Mouse (Mus musculus) midbrain, embryonic 13.5 days (tissue): ENCODE measurements around the gene Il13ra1. TPM values are rescaled to one million over a fixed set of nuclear protein-coding genes. Genes with fewer than 3 reads are reported as not detected.

ENCODE experiments used
- ATAC-seq: fragments of 200-750 bp; cut with Nextera tagmentation; 2 replicates; pipeline ENCODE4 v1.8.0; 2017; ENCODE audit warnings: mild to moderate bottlenecking, moderate TSS enrichment, moderate library complexity
- H3K27ac ChIP-seq: fragments of 300-500 bp; sonication (generic); 2 replicates; pipeline ENCODE4 v1.5.1; 2015; ENCODE audit warnings: inconsistent platforms, mild to moderate bottlenecking, moderate library complexity
- H3K27me3 ChIP-seq: fragments of 300-500 bp; sonication (generic); 2 replicates; pipeline ENCODE4 v1.6.1; 2015; ENCODE audit warnings: mild to moderate bottlenecking, inconsistent platforms
- H3K36me3 ChIP-seq: fragments of 300-500 bp; sonication (generic); 2 replicates; pipeline ENCODE4 v1.6.1; 2015; ENCODE audit warnings: mild to moderate bottlenecking, inconsistent platforms
- H3K4me1 ChIP-seq: fragments of 300-500 bp; sonication (generic); replicated peaks from 2 replicates; pipeline ENCODE4 v1.6.1; 2015; ENCODE audit warnings: inconsistent platforms
- H3K4me2 ChIP-seq: fragments of 300-500 bp; sonication (generic); replicated peaks from 2 replicates; pipeline ENCODE4 v1.6.1; 2015; ENCODE audit warnings: moderate library complexity, mild to moderate bottlenecking, inconsistent platforms
- H3K4me3 ChIP-seq: fragments of 300-500 bp; sonication (generic); replicated peaks from 2 replicates; pipeline ENCODE4 v1.5.1; 2015; ENCODE audit warnings: mild to moderate bottlenecking, inconsistent platforms
- H3K9ac ChIP-seq: fragments of 300-500 bp; sonication (generic); replicated peaks from 2 replicates; pipeline ENCODE4 v1.6.1; 2015; ENCODE audit warnings: mild to moderate bottlenecking, inconsistent platforms
- H3K9me3 ChIP-seq: fragments of 300-500 bp; sonication (generic); 2 replicates; pipeline ENCODE4 v1.6.1; 2016; ENCODE audit warnings: mild to moderate bottlenecking, inconsistent platforms
- WGBS: fragments of 180-500 bp; shearing (Covaris S2); methylation state at CpG from one replicate; pipeline ENCODE4 v1.1.7; 2015; 5-methylcytosine and 5-hydroxymethylcytosine counted together
- polyA plus RNA-seq: library from polyadenylated mRNA; unstranded; fragments of >200 nt; fragmentation: Nextera tagmentation; extraction: Ambion mirVana; gene quantifications from 2 replicates; pipeline ENCODE4 v1.2.1, GENCODE M21; 2015

Gene Il13ra1
- 3.9 and 4.7 TPM in 2 replicates for polyA plus RNA-seq

DNA sequence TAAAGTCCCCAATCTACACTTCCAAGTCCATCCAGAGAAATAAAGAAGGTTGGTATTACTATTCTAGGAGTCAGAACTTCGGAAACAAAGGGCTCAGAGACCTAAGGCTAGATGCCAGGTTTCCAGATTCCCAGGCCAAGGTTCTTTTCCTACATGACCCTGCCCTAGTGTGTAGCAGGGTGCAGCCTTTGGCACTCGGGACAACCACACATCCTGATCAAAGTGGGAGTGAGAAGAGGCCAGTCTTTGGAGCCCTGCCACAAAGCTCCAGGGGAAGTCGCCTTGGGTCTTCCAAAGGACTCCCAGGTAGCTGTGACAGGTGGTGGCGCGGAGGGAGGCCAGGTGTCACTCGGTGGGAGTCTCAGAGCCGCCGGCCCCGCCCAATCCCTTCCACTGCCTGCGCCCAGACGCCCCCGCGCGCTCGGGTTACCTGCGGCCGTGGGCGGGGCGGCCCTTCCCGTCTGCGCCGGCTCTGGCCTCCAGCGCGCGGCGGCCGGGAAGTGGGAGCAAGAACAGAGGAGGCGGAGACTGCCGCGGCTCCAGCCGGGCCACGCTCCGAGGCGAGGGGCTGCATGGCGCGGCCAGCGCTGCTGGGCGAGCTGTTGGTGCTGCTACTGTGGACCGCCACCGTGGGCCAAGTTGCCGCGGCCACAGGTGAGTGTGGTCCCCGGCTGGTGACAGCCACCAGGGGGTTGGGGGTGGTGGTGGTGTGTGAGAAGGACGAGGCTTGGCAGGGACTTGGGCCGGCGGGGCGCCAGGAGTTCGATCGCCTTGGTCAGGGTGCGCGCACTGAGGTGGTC, at the start of gene Il13ra1:
TSS of gene Il13ra1 (plus strand) at position 489 of the 800 bp plus-strand sequence.
- peak within 1 kb of the TSS; percentile 49 for H3K4me3 ChIP-seq
- peak; percentile 88 for ATAC-seq
- H3K4me1 ChIP-seq, result no peaks in the 10 kb centered on the region
- H3K4me2 ChIP-seq, result peak within 1 kb of the TSS; percentile 80
- 32% methylated on average over 50 of the region's 51 CpGs for WGBS
- no peaks in the 10 kb centered on the region for H3K9me3 ChIP-seq
- no peak within 1 kb of the TSS for H3K27ac ChIP-seq
- H3K36me3 ChIP-seq, result no peaks in the 10 kb centered on the region
- 0 out of 2 replicates have a peak, but pooled peaks cover 7% of the 10 kb centered on the region for H3K27me3 ChIP-seq
- H3K9ac ChIP-seq, result peak within 1 kb of the TSS; percentile 59

GRCm38 (mm10) chrX:36073997-36074396, 37.9 kb upstream of the Il13ra1 start:
- Histone ChIP-seq H3K36me3 (no peaks in the 10 kb centered on the region), H3K4me3 (no peak overlapping the region), H3K27ac (no peak overlapping the region), H3K9me3 (no peaks in the 10 kb centered on the region), H3K27me3 (no peaks in the 10 kb centered on the region), H3K4me2 (no peak overlapping the region), H3K9ac (no peak overlapping the region), H3K4me1 (no peaks in the 10 kb centered on the region)
- WGBS, result 42% methylated on average over 2 of the region's 2 CpGs
- ATAC-seq, result peak; percentile 69

DNA sequence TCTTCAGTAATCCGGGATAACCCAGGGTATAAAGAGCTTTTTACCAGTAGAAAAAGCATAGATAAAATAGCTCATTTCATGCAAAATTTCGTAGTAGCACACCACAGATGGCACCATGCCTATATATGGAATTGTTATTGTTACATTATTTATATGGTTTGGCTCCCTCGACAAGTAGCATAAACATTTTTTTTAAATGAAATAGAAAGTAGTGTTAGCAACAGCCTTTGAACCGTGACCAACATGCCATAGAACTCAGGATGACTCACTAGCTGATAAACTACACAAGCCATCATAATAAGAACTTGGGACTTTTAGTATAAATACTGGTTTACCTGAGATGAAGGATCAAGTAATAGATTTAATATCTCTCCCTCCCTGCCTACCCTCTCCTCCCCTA, 34.7 kb upstream of the Il13ra1 start:
- H3K4me1 ChIP-seq, result no peaks in the 10 kb centered on the region
- no peaks in the 10 kb centered on the region for H3K9me3 ChIP-seq
- H3K4me3 ChIP-seq, result no peak overlapping the region
- no peak overlapping the region for H3K9ac ChIP-seq
- no peak overlapping the region for H3K27ac ChIP-seq
- H3K27me3 ChIP-seq, result no peaks in the 10 kb centered on the region
- no peak overlapping the region for H3K4me2 ChIP-seq
- no peaks in the 10 kb centered on the region for H3K36me3 ChIP-seq
- no peak for ATAC-seq
- WGBS, result 75% methylated on average over 4 of the region's 4 CpGs

- Histone ChIP-seq H3K4me2 (no peak overlapping the region), H3K4me3 (no peak overlapping the region), H3K9ac (no peak overlapping the region), H3K9me3 (no peaks in the 10 kb centered on the region), H3K4me1 (no peaks in the 10 kb centered on the region), H3K27me3 (no peaks in the 10 kb centered on the region), H3K27ac (no peak overlapping the region), H3K36me3 (no peaks in the 10 kb centered on the region)
- WGBS, result 78% methylated on average over 1 of the region's 1 CpGs
- no peak for ATAC-seq
Observed at GRCm38 (mm10) chrX:36082917-36083316, 29.0 kb upstream of the Il13ra1 start.

DNA sequence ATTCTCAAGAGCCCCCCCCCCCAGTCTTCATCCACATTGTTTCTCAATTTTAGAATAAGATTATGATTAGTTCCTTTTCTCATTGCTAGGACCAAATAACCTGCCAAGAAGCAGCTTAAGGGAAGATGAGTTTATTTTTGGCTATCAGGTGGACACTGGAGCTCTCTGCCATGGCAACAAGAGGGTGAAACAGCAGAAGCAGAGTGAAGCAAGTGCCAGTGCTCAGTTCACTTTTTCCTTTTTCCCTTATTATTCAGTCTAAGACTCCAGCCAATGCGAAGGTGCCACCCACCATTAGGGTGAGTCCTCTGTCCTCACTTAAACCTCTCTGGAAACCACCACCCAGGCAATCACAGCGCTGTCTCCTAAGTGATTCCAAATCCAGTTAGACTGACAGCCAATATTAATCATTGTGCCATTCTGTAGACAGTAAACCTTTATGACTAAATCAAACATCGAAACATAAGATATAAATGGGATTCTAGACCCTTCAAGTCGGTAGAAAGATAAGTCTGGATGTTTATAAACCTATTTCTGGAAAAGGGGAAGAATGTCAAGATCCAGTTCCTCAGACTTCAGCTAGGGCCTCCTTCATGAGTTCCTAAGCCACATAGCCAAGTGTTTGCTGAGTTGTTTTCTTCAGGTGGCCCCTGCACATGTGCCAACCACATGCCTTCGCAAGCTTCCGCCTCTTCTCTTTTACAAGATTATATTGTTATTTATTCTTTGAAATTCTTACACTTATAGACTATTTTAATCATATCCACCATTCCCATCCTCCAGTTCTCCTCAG, 23.2 kb upstream of the Il13ra1 start:
- no peak for ATAC-seq
- Histone ChIP-seq H3K9ac (no peak overlapping the region), H3K36me3 (no peaks in the 10 kb centered on the region), H3K27me3 (no peaks in the 10 kb centered on the region), H3K4me2 (no peak overlapping the region), H3K9me3 (no peaks in the 10 kb centered on the region), H3K4me1 (no peaks in the 10 kb centered on the region), H3K27ac (no peak overlapping the region), H3K4me3 (no peak overlapping the region)
- 87% methylated on average over 6 of the region's 6 CpGs for WGBS

GRCm38 (mm10) chrX:36100883-36101282, 11.0 kb upstream of the Il13ra1 start:
- Histone ChIP-seq H3K36me3 (no peaks in the 10 kb centered on the region), H3K9ac (no peak overlapping the region), H3K4me2 (no peak overlapping the region), H3K27ac (no peak overlapping the region), H3K4me1 (no peaks in the 10 kb centered on the region), H3K9me3 (no peaks in the 10 kb centered on the region), H3K27me3 (no peaks in the 10 kb centered on the region), H3K4me3 (no peak overlapping the region)
- ATAC-seq, result no peak
- WGBS, result 91% methylated on average over 1 of the region's 1 CpGs

DNA sequence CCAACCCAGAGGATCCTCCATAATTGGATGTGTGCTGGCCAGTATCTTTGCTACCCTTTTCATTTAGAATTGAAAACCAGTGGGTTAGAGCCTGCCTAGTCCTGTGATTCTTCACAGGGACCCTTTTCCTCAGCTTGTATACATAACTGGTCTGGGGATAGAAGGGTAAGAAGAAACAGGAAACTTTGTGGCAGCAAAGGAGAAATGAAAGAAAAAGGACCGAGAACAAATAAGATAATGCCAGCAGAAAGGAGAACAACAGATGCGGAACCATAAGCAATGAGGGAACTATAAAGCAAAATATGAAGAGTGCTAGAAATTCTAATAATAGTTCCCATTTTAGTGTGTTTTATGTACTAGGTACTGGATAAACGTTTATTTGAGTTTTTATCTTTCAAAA, 10.6 kb upstream of the Il13ra1 start:
- Histone ChIP-seq H3K36me3 (no peaks in the 10 kb centered on the region), H3K9me3 (no peaks in the 10 kb centered on the region), H3K27ac (no peak overlapping the region), H3K27me3 (no peaks in the 10 kb centered on the region), H3K4me3 (no peak overlapping the region), H3K4me2 (no peak overlapping the region), H3K4me1 (no peaks in the 10 kb centered on the region), H3K9ac (no peak overlapping the region)
- no peak for ATAC-seq
- 77% methylated on average over 3 of the region's 3 CpGs for WGBS

GRCm38 (mm10) chrX:36108601-36109000, 3.3 kb upstream of the Il13ra1 start:
- Histone ChIP-seq H3K27me3 (0 out of 2 replicates have a peak, but pooled peaks cover 7% of the 10 kb centered on the region), H3K27ac (no peak overlapping the region), H3K36me3 (no peaks in the 10 kb centered on the region), H3K4me3 (no peak overlapping the region), H3K9ac (no peak overlapping the region), H3K4me2 (no peak overlapping the region), H3K9me3 (no peaks in the 10 kb centered on the region), H3K4me1 (no peaks in the 10 kb centered on the region)
- ATAC-seq, result no peak
- 54% methylated on average over 3 of the region's 3 CpGs for WGBS

GRCm38 (mm10) chrX:36112422-36112750, 476 bp downstream of the Il13ra1 start:
- peak overlapping the region; percentile 49 for H3K4me3 ChIP-seq
- peak overlapping the region; percentile 59 for H3K9ac ChIP-seq
- H3K4me1 ChIP-seq, result no peaks in the 10 kb centered on the region
- H3K27ac ChIP-seq, result no peak overlapping the region
- H3K27me3 ChIP-seq, result 0 out of 2 replicates have a peak, but pooled peaks cover 7% of the 10 kb centered on the region
- peak overlapping the region; percentile 80 for H3K4me2 ChIP-seq
- H3K9me3 ChIP-seq, result no peaks in the 10 kb centered on the region
- ATAC-seq, result no peak; the same call in 1 of the 2 replicates
- H3K36me3 ChIP-seq, result no peaks in the 10 kb centered on the region
- 17% methylated on average over 9 of the region's 9 CpGs for WGBS

DNA sequence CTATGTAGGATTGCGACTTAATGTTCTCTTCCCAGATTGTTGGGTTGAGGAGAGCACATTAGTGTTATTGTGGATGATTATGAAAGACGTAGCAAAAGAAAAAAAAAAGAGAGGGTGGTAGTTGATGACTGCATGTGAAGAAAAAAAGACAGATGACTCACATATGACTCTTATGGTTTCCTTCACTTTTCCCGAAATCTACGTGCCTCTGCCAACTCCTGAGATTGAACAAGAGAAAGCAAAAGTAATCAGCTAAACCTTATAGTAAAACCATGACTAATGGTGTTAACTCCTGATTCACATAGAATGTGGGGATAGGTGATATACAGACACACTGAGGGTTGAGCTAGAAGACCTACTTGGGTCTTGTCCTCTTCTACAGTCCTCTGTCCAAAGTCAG, 3.3 kb downstream of the Il13ra1 start:
- Histone ChIP-seq H3K4me3 (no peak overlapping the region), H3K27me3 (0 out of 2 replicates have a peak, but pooled peaks cover 7% of the 10 kb centered on the region), H3K27ac (no peak overlapping the region), H3K9ac (no peak overlapping the region), H3K9me3 (no peaks in the 10 kb centered on the region), H3K4me1 (no peaks in the 10 kb centered on the region), H3K36me3 (no peaks in the 10 kb centered on the region), H3K4me2 (no peak overlapping the region)
- 83% methylated on average over 4 of the region's 4 CpGs for WGBS
- no peak for ATAC-seq

DNA sequence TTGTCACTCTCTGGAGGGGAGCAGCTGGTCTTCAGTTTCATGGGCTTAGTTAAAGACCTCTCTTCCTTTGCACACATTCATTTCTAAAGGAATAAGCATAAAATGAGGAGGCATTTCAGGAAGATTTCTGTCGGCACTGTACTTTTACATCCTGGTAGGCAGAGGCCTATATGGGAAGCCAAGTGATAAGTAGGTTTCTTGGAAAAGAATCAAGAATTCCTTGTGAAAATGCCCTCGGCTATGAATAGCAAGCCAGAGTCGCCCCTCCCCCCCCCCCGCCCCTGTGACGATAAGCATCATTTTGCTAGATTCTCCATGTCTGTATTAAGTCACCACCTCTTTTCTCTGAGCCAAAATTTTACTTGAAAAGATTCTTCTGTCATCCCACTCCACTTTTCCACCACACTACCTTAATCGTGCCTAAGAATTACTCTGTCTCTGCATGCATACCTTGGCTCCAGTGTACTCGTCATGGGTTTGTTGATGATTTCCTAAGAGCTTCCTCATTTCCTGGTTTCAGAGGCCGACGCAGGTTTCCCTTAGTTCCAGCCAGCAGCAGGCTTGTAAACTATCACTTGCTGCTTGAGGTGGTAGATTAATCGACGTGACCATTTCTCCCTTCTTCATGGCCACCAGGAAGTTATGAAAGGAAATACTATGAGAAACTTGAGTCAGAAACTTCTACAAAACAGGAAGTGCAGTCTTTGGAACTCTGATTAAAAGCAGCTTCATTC, 17.3 kb downstream of the Il13ra1 start:
- H3K4me2 ChIP-seq, result no peak overlapping the region
- no peak for ATAC-seq
- 87% methylated on average over 11 of the region's 11 CpGs for WGBS

GRCm38 (mm10) chrX:36129771-36130108, 17.8 kb downstream of the Il13ra1 start:
- Histone ChIP-seq H3K4me1 (no peaks in the 10 kb centered on the region), H3K9ac (no peak overlapping the region), H3K4me3 (no peak overlapping the region), H3K9me3 (no peaks in the 10 kb centered on the region), H3K27ac (no peak overlapping the region), H3K36me3 (no peaks in the 10 kb centered on the region), H3K27me3 (no peaks in the 10 kb centered on the region), H3K4me2 (no peak overlapping the region)
- WGBS, result 72% methylated on average over 1 of the region's 1 CpGs
- ATAC-seq, result no peak

More for the DNA sequence above, 17.3 kb downstream of the Il13ra1 start:
- Histone ChIP-seq H3K9me3 (no peaks in the 10 kb centered on the region), H3K4me3 (no peak overlapping the region), H3K9ac (no peak overlapping the region), H3K4me1 (no peaks in the 10 kb centered on the region), H3K27me3 (no peaks in the 10 kb centered on the region), H3K27ac (no peak overlapping the region), H3K36me3 (no peaks in the 10 kb centered on the region)
